In genomic region chr2:122737894-122738830, GRCm38 (mm10) we compare ENCODE assay signal across 8 mouse cellular contexts. TPM values are rescaled to one million over a fixed set of nuclear protein-coding genes. Genes with fewer than 3 reads are reported as not detected.
DNase-seq lines count a peak whose midpoint lies in the region; ATAC-seq lines count a peak whose summit lies in the region.

TSS of gene Bloc1s6 (plus strand) at chr2:122738503.

- WGBS in lung, embryonic 16.5 days, result under 1% methylated on average over 52 of the region's 59 CpGs

- H3K4me1 ChIP-seq in lung, embryonic 16.5 days (replicated peaks; ENCODE audit: control insufficient read depth, insufficient read depth, low read length), result peaks cover 10% of the 10 kb centered on the region

- H3K4me2 ChIP-seq in lung, embryonic 16.5 days (ENCODE audit: low read depth, low read length), result peak within 1 kb of the TSS; percentile 77

- peak; percentile 88 for DNase-seq in MEL-GATA-1-ER (ENCODE audit: extremely low read depth, low read depth)
- peak; percentile 87 for DNase-seq in cerebellum, adult 8-10 months
- peak; percentile 96 for DNase-seq in forelimb bud, embryonic 11.5 days (ENCODE audit: low read depth, low spot score)
- peak; percentile 77 for DNase-seq in layer of hippocampus, adult 9-10 months (ENCODE audit: low spot score)
- DNase-seq in ovary, postnatal 10 days (ENCODE audit: low spot score), result peak; percentile 77
- peak; percentile 85 to 86 for DNase-seq in thymus, postnatal 10 days (ENCODE audit: low spot score in 2 of 2)

- ATAC-seq in hematopoietic stem cell, adult 5-6 weeks (replicated peaks in 1 of 2; ENCODE audit: insufficient read depth in 1 of 2, low FRiP score in 2 of 2, low TSS enrichment in 1 of 2, low read depth in 1 of 2, poor library complexity in 2 of 2, severe bottlenecking in 2 of 2), result peak; percentile 84 to 93
- peak; percentile 97 for ATAC-seq in lung, embryonic 16.5 days (ENCODE audit: low read depth)

- H3K9ac ChIP-seq in lung, embryonic 16.5 days (ENCODE audit: low read length), result peak within 1 kb of the TSS; percentile 99

- peak within 1 kb of the TSS; percentile 94 for H3K27ac ChIP-seq in lung, embryonic 16.5 days (ENCODE audit: low read length)

- no peaks in the 10 kb centered on the region for H3K9me3 ChIP-seq in lung, embryonic 16.5 days (ENCODE audit: control insufficient read depth, low read length)

- peaks cover 3% of the 10 kb centered on the region; the same call in 1 of the 2 replicates for H3K27me3 ChIP-seq in lung, embryonic 16.5 days (ENCODE audit: control insufficient read depth, insufficient read depth, low read depth, low read length)

- H3K4me3 ChIP-seq in lung, embryonic 16.5 days (ENCODE audit: low read length), result peak within 1 kb of the TSS; percentile 99

- H3K36me3 ChIP-seq in lung, embryonic 16.5 days (ENCODE audit: control insufficient read depth, insufficient read depth, low read length), result no peaks in the 10 kb centered on the region

RNA-seq across cellular contexts. Expression of gene Bloc1s6, which starts in this region (rescaled TPM):
- total RNA-seq in hematopoietic stem cell, adult 5-6 weeks (2017), result 27.9 and 49.3 TPM in 2 replicates
- polyA plus RNA-seq in lung, embryonic 16.5 days (2015; fragmentation: Nextera tagmentation; extraction: Ambion mirVana), result 40.8 and 40.9 TPM in 2 replicates

Comparison
In these comparisons a context has a peak if more than half of its experiments do, and no peak if none do; other contexts are left out.
1. Peak in every context shown above with its lines: DNase-seq, ATAC-seq, H3K4me3 ChIP-seq and H3K27ac ChIP-seq.